Mouse (Mus musculus) ES-Bruce4 (cell line): Measurements from ENCODE around the gene Capn12. TPM values are rescaled to one million over a fixed set of nuclear protein-coding genes. Genes with fewer than 3 reads are reported as not detected.

ENCODE experiments used
- H3K27ac ChIP-seq: 2 replicates; pipeline ENCODE4 v1.5.1; 2012; ENCODE audit warnings: low read length, inconsistent platforms; ENCODE audit not compliant: insufficient read depth
- H3K27me3 ChIP-seq: 2 replicates; pipeline ENCODE4 v1.6.1; 2012; ENCODE audit warnings: mild to moderate bottlenecking, low read length, inconsistent platforms; ENCODE audit not compliant: control insufficient read depth, poor library complexity, insufficient read depth, severe bottlenecking
- H3K36me3 ChIP-seq: 2 replicates; pipeline ENCODE4 v1.6.1; 2012; ENCODE audit warnings: inconsistent platforms, mild to moderate bottlenecking, low read length, moderate library complexity; ENCODE audit not compliant: control insufficient read depth, poor library complexity, insufficient read depth, severe bottlenecking
- H3K4me1 ChIP-seq: one replicate; pipeline ENCODE4 v1.8.1; 2011; ENCODE audit warnings: low read length; ENCODE audit not compliant: control insufficient read depth, insufficient read depth
- H3K4me3 ChIP-seq: 2 replicates; pipeline ENCODE4 v1.5.1; 2011; ENCODE audit warnings: low read depth, mild to moderate bottlenecking, low read length
- H3K9ac ChIP-seq: 2 replicates; pipeline ENCODE4 v1.6.1; 2012; ENCODE audit warnings: low read depth, mild to moderate bottlenecking, inconsistent platforms; ENCODE audit not compliant: poor library complexity, severe bottlenecking
- H3K9me3 ChIP-seq: replicated peaks from 2 replicates; pipeline ENCODE4 v1.6.1; 2012; ENCODE audit warnings: mild to moderate bottlenecking, low read length, inconsistent platforms; ENCODE audit not compliant: control insufficient read depth, poor library complexity, insufficient read depth, severe bottlenecking
- CTCF ChIP-seq: IDR thresholded peaks from one replicate; pipeline ENCODE4 v1.8.1; 2011; ENCODE audit warnings: low read depth, low read length
- EP300 ChIP-seq: IDR thresholded peaks from 2 replicates; pipeline ENCODE4 v1.6.1; 2011; ENCODE audit warnings: low read depth, low read length; ENCODE audit not compliant: insufficient read depth
- POLR2A ChIP-seq: IDR thresholded peaks from one replicate; pipeline ENCODE4 v1.8.1; 2011; ENCODE audit warnings: low read length; ENCODE audit not compliant: insufficient read depth
- polyA plus RNA-seq: library from polyadenylated mRNA; stranded (reverse); fragments of >200 nt; gene quantifications from 2 replicates; pipeline ENCODE4 v1.2.4, GENCODE M21; 2011; ENCODE audit warnings: low read depth; ENCODE audit not compliant: missing spikeins, insufficient read depth, insufficient read length

Capn12 gene
- polyA plus RNA-seq: 0.21 and 0.33 TPM in 2 replicates

DNA sequence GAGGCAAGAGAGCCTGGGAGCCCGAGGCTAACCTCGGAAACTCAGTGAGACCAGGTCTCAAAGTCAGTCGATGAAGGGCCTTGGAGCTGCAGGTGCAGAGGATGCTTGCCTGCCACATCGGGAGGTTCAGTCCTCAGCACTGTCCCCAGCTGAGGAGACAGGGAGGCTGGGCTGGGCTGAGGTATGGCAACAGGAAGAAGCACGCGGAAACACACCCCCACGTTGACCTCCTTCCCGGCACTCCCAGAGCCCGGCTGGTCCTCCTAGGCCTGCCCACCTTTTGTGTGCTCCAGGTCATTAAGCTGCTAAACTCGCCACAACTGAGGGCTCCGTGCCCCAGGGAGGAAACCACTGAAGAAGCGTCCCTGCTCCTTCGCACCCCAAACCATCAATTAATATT, at the start of gene Capn12:
Capn12 (plus strand) TSS at position 224 of the 400 bp plus-strand sequence.
- Histone ChIP-seq H3K27me3 (no peaks in the 10 kb centered on the region), H3K9ac (no peak within 1 kb of the TSS), H3K9me3 (no peaks in the 10 kb centered on the region), H3K36me3 (no peaks in the 10 kb centered on the region), H3K27ac (no peak within 1 kb of the TSS), H3K4me1 (peaks cover 11% of the 10 kb centered on the region), H3K4me3 (no peak within 1 kb of the TSS)
- TF ChIP-seq CTCF: no peak

DNA sequence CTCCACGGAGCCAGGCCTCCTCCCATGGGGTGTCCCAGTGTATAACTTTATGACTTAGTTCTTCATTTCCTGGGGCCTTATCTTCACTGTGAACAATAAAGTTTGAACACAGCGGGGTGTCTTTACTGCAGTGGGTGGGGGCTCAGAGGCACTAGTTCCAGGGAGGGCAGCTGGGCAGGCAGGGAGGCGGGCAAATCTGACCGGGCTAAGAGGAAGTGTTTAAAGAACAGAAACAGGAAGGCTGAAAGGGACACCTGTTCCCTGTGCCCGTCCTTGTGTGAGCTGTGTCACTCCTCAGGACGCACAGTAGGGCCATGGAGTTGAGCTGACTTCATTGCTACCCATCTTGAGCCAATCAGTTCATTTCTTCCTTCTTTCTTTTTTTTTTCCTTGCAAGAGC, 49.1 kb upstream of the Capn12 start:
- H3K9ac ChIP-seq: no peak overlapping the region
- H3K36me3 ChIP-seq: no peaks in the 10 kb centered on the region; the same call in 1 of the 2 replicates
- no peak overlapping the region for H3K4me3 ChIP-seq
- no peaks in the 10 kb centered on the region for H3K9me3 ChIP-seq
- no peaks in the 10 kb centered on the region for H3K4me1 ChIP-seq
- no peak for TF ChIP-seq POLR2A
- no peak for TF ChIP-seq EP300
- no peak for TF ChIP-seq CTCF
- H3K27me3 ChIP-seq: no peaks in the 10 kb centered on the region
- H3K27ac ChIP-seq: no peak overlapping the region

GRCm38 (mm10) chr7:28833723-28834347, 47.4 kb upstream of the Capn12 start, which contains the start of gene Lgals4:
Lgals4 (plus strand) TSS chr7:28833854.
- H3K9me3 ChIP-seq: no peaks in the 10 kb centered on the region
- H3K27ac ChIP-seq: no peak within 1 kb of the TSS
- TF ChIP-seq POLR2A: no peak
- no peak for TF ChIP-seq EP300
- no peak for TF ChIP-seq CTCF
- H3K4me1 ChIP-seq: no peaks in the 10 kb centered on the region
- H3K4me3 ChIP-seq: no peak within 1 kb of the TSS
- H3K27me3 ChIP-seq: no peaks in the 10 kb centered on the region
- no peak within 1 kb of the TSS for H3K9ac ChIP-seq
- H3K36me3 ChIP-seq: no peaks in the 10 kb centered on the region; the same call in 1 of the 2 replicates

DNA sequence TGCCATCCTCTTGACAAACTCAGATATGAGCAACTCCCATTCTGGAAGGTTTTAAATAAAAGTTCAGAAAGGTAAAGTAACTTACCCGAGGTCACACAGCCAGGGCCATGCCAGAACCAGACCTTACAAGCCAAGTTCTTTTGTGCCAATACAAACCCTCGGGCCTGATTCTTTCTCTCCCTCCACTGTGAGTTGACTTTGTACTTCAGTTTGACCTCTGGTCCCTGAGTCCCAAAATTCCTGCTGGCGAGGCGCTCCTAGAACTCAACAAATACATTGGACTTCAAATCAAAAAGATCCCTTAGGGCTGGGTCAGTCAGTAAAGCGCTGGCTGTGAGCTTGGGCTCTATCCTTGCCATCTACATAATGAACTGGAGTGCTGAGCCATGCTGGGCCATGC, 44.3 kb upstream of the Capn12 start:
- Histone ChIP-seq H3K27ac (no peak overlapping the region), H3K4me1 (no peaks in the 10 kb centered on the region)
- TF ChIP-seq CTCF (no peak), EP300 (no peak), POLR2A (no peak)

GRCm38 (mm10) chr7:28838331-28838730, 42.9 kb upstream of the Capn12 start:
- H3K9ac ChIP-seq: no peak overlapping the region
- H3K27me3 ChIP-seq: no peaks in the 10 kb centered on the region
- no peaks in the 10 kb centered on the region for H3K36me3 ChIP-seq
- H3K27ac ChIP-seq: no peak overlapping the region
- no peak overlapping the region for H3K4me3 ChIP-seq
- no peaks in the 10 kb centered on the region for H3K9me3 ChIP-seq
- TF ChIP-seq CTCF (no peak), EP300 (no peak), POLR2A (no peak)
- H3K4me1 ChIP-seq: no peaks in the 10 kb centered on the region

More for the DNA sequence above, 44.3 kb upstream of the Capn12 start:
- no peaks in the 10 kb centered on the region for H3K36me3 ChIP-seq
- no peak overlapping the region for H3K4me3 ChIP-seq
- H3K27me3 ChIP-seq: no peaks in the 10 kb centered on the region
- H3K9ac ChIP-seq: no peak overlapping the region
- H3K9me3 ChIP-seq: no peaks in the 10 kb centered on the region

- no peak for TF ChIP-seq POLR2A
- TF ChIP-seq EP300: no peak
- TF ChIP-seq CTCF: no peak
- no peaks in the 10 kb centered on the region for H3K9me3 ChIP-seq
- no peak overlapping the region for H3K9ac ChIP-seq
- H3K27ac ChIP-seq: no peak overlapping the region
- H3K36me3 ChIP-seq: no peaks in the 10 kb centered on the region
- H3K4me3 ChIP-seq: no peak overlapping the region
- no peaks in the 10 kb centered on the region for H3K27me3 ChIP-seq
- H3K4me1 ChIP-seq: no peaks in the 10 kb centered on the region
These were observed 33.9 kb upstream of the Capn12 start for GRCm38 (mm10) chr7:28847273-28847672.
